Mouse (Mus musculus) forebrain, embryonic 16.5 days (tissue): ENCODE results near the gene Mycbp2. TPM values are rescaled to one million over a fixed set of nuclear protein-coding genes. Genes with fewer than 3 reads are reported as not detected.

Experiments used
- polyA plus RNA-seq: library from polyadenylated mRNA; unstranded; fragments of >200 nt; fragmentation: Nextera tagmentation; extraction: Ambion mirVana; gene quantifications from 2 replicates; pipeline ENCODE4 v1.2.1, GENCODE M21; 2015

Mycbp2 gene
- polyA plus RNA-seq, 1 experiment from 2014 or later: 56.6 TPM

Other genes starting within 250 kb of the Mycbp2 start
- gene Fbxl3, start 247.2 kb downstream of the Mycbp2 start, polyA plus RNA-seq: 26.5 and 31.0 TPM in 2 replicates
- gene Scel, start 166.5 kb upstream of the Mycbp2 start, polyA plus RNA-seq: 0.12 TPM in 1 of 2 replicates, not detected in the other